Mouse (Mus musculus) spleen, postnatal 36 days (tissue): Measurements from ENCODE around the gene Thumpd2.

ENCODE experiments used
- DNase-seq, 2 experiments: peaks; one replicate each; pipeline ENCODE4 v3.0.0; 2022; ENCODE audit warnings: low spot score in 2 of 2, mixed read lengths in 1 of 2

Thumpd2 gene

DNA sequence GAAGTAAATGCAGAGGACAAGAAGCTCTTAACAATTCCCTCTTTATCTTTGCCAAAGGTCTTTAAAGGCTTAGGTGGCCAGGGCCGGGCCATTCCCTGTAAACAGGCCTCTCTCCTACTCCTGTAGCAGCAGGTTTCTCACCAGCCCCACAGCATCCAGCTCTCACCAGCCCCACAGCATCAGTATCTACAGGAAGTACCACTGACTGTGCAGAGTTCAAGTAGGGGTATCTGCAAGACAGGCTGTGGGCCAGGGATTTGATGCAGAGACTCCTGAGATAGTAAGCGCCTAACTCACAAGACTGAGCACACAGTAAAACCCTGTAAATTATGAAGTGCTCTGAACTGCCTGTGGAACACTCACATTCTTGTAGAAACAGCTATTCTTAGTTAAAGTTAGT is 31.9 kb downstream of the Thumpd2 start:
- no peak for DNase-seq

GRCm38 (mm10) chr17:81031830-81032442 is 32.9 kb downstream of the Thumpd2 start:
- DNase-seq = peak in 1 of 2 experiments; percentile 28

- DNase-seq = no peak
Observed at GRCm38 (mm10) chr17:81027331-81027730, 37.6 kb downstream of the Thumpd2 start.

DNA sequence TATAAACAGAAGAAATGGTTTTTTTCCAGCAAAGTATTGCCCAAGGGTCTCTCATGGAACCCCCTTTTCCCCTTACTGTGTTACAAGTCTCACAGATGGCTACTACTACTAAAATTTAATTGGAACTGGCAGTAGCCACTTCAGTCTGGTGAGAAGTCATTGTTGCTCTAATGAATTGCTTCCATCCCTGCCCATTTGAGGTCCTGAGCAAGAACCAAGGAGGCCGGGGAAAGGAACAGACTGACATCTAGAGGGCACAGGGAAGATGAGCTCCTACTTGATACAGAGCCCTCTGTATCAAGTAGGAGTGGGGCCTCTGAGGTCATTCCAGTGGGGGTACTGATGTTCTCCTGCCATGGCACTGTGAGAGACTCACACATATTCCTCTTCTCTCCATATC is 47.8 kb downstream of the Thumpd2 start:
- DNase-seq = no peak

DNA sequence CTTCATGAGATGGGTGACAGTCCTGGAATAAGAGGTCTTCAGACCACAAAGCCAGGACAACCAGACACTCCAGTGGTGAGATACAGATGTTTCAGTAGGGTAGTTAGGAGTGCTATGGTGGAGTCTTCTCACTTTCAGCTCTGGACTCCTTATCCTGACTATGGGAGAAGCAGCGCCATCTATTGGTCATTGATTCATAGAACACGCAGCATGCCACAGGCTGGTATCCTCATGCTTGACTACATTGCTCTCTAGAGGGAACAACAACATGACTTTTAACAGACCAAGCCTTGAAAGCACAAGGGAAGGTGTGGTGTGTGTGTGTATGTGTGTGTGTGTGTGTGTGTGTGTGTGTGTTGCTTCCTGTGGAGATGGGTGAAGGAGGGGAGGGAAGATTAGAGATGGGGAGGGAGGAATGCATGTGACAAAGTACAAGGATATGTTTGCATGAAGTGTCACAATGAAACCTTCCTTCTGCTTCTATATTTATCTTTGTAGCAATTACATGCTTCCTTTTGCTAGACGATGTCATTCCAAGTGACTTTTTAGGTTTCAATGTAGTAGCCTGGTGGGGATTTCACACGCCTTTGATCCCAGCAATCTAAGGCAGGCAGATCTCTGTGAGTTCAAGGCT is 49.0 kb downstream of the Thumpd2 start:
- DNase-seq = peak in 1 of 2 experiments; percentile 8

DNA sequence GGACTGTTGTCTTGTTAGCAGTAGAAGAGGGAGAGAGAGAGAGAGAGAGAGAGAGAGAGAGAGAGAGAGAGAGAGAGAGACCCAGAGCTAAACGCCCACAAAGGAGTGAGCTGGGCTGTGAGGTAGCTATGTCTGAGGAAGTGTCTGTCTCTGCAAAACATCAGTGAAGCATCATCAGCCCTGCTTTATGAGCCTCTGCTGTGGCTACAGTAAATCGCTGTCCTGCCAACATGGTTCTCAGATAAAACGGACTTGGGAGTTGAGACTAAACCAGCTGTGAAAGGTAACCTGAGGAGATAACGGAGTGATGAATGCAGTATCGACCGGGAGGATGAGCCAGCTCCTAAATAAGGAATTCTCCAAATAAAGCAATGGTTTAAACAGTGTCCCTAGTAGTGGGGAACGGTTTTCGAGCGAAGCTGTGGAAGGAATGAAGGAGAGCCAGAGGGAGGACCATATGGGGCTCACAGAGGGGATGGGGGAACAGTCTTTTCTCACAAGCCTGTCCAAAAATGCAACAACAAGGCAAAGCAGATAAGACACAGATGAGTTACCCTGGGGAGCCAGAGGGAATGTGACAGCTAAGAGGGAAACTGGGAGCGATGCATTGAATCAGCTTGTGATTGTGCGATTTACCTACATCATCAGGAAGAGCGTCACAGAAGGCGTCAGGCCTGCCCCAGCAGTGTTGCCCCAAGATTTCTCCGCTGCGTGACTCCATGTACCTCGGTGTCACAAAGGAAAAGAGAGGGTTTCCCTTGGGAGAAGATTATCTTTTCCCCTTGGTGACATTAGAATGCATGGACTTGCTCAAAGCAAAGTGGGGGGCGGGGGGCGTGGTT is 53.8 kb downstream of the Thumpd2 start:
- DNase-seq = no peak

- DNase-seq = no peak
Observed at GRCm38 (mm10) chr17:81010199-81010598, 54.7 kb downstream of the Thumpd2 start.

GRCm38 (mm10) chr17:81009112-81009511 is 55.8 kb downstream of the Thumpd2 start:
- no peak for DNase-seq

DNA sequence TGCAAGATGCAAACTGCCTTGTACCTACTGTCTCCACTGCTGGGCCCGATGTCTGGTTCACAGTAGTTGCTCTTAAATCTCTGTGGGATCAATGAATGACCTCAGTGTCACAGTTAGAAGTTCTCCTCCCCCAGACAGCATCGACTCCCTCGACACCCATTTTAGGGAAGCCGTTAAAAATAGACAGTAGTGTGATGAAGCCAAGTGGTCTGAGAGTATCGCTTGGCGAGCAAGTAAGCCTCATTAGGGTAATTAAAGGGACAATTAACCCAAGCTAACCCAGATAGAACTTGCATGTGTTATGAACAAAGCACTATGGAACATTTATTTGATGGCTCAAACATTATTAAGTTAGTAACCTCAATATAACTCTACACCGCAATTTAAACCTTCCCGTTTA is 59.6 kb downstream of the Thumpd2 start:
- DNase-seq = no peak

DNA sequence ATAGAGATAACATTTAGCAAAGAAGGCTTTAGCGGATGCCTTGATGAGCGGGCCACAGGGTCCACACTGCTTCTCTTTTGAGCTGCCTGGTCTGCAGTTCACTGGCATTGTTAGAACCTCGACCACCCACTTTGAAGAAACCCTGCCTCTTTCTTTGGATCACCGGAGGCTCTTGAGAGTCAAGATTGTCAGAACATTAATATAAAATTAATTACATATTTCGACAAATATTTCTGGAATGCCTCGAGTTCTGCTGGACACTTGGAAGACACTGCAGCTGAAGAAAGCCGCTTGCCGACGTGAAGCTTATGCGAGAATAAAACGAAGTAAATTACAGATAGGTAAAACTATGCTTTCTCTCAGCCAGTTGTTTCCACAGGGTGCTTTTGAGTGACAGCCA is 60.4 kb downstream of the Thumpd2 start:
- no peak for DNase-seq

- DNase-seq = no peak
Observed at GRCm38 (mm10) chr17:81002130-81002529, 62.8 kb downstream of the Thumpd2 start.

DNA sequence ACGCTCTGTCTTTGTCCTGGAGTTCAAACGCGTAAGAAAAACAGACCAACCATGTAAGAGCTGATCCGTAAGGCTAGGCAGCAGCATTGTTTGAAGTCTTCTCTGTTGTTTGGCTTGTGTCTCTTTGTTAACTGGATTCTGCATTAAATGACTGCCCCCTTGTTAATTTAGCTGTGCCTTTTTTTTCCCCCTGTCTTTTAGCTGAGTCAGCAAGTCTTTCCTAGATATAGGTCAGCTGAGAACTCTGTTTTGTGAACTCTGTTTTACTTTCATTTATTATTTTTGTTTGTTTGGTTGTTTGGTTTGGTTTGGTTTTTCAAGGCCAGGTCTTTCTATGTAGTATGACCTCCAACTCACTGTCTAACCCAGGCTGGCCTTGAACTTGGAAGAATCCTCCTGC is 63.2 kb downstream of the Thumpd2 start:
- DNase-seq = no peak

DNA sequence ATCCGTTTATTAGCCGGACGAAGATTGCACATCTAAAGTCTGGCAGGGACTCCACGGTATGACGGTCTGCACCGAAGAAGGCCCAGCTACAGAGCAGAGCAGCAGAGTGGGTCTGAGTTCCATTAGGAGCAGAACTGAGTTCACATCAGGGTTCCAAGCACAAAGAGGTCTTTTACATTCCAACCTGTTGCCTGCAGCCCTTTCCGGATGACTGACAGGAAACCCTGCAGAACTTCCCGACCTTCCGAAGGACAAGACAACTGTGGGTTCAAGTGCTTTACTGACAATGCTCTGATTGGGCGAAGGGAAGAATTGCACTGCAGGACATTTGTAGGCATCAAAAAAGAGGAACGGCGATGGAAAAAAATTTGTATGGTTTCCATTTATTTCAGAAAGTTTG is 63.9 kb downstream of the Thumpd2 start:
- DNase-seq = no peak

GRCm38 (mm10) chr17:80998958-80999357 is 65.9 kb downstream of the Thumpd2 start:
- no peak for DNase-seq

DNA sequence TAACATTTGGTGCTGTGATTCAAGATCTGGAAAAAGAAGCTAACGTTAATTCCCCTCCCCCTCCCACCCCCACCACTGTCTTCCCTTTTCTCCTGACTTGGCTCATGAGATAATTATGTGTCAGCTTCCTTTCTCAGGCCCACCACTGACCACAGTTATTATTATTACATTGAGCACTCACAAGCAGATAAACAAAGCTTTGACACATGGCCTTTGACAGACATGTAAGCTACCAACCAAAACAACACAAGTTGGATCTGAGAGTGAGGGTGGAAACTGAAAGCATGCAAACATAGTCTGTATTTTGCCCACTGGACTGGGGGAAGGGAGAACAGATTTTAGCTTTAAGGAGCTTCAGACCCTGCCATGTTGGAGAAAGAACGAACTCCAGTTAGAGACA is 67.7 kb downstream of the Thumpd2 start:
- DNase-seq = no peak

DNA sequence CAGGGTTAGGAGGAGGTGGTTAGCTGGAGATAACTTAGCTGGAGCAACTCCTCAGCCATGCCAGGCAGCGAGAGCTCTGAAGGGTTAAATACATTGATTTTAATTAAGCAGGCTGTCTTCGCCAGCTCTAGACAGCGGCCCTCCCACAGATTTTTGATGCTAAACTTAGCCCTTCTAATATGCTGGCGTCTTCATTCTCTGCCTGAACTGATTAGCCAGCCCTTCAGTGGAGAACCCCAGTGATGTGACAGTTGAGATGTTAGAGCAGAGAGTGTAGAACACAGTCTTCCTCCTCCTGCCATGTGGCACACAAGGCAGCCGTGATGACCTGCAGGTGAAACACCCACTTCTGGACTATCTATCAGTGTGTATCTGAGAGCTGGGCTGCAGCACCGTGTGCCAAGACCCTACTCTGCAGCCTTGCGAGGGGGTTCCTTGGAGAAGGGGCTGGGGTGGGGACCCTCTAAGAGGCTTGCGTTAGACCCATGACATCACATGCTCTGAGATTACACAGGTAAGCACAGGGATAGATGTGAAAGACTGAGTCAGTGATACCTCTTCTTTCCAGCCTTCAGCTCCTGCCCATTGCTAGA is 73.3 kb downstream of the Thumpd2 start:
- DNase-seq = no peak

DNA sequence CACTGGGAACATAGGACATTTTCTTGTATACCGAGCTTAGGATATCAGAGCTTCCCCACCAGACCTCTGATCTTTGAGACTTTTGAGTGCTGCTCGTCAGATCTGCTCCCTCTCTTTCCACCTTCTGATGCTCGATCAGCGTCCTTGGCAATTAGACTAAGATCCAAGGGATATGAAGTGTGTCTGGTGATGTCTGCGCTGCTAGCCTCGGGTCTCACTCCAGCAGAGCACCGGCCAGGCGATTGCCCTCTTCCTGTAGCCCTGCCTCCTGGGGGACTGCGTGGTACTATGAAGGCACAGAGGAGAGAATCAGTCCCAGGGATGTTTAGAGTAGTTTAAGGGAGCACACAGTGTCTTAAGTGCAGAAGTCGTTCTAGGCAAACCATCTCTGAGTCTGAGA is 81.9 kb downstream of the Thumpd2 start:
- no peak for DNase-seq

DNA sequence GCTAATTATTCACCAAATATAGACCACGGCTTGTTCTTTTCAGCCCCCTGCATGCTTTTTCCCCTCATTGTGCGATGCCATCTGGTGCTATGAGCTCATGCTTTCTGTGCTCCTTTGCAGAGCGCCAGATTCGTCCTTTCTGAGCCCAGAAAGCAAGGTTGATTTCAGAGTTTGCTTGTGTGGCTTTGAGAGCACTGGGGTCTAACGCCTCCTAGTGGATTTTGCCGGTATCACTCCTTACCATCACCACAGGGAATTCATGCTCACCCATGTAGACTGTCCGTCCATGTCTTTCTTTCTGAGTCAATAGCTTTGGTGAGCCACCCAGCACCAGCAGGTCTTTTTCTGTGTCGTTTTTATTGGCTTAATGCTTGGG is 82.5 kb downstream of the Thumpd2 start:
- peak in 1 of 2 experiments; percentile 3 for DNase-seq

GRCm38 (mm10) chr17:80981721-80982411 is 83.0 kb downstream of the Thumpd2 start:
- no peak for DNase-seq

DNA sequence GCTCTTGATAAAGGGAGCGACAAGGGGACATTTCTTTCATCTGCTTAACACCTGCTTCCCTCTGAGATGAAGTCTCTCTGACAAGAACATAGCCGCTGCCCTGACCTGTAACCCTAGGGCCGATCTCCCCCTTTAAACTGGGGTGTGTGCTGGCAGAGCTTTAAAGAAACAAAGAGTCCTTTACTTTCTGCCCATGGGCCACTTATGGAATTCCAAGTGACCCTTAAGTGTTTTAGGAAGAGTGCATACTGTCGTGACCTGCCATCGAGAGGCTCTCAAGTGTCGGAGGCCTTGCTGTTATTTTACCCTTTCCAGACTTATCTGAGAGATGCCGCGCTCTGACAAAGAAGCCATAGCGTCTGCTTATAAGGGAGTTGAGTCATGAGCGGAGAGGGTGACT is 84.8 kb downstream of the Thumpd2 start:
- no peak for DNase-seq

DNA sequence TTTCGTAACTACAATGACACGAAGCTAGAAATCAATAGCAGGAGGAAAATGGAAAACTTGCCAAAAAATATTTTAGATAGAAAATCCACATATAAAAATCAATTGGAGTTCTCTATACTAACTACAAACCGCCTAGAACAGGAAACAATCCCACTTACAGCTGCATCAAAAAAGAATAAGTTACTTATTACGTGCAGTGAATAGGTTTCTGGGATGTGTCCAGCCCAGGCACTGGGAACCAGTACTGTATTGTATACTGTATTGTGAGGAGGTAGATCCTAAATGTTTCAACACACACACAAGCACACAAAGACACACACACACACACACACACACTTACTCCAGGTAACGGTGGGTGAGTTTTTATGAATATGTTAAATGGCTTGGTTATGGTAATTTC is 87.6 kb downstream of the Thumpd2 start:
- no peak for DNase-seq
